Mouse (Mus musculus) MEL (cell line): Measurements from ENCODE around the gene Eef1a2. TPM values are rescaled to one million over a fixed set of nuclear protein-coding genes. Genes with fewer than 3 reads are reported as not detected.

ENCODE experiments used
- DNase-seq: peaks from one replicate; pipeline ENCODE4 v3.0.0; 2011; ENCODE audit warnings: low read depth, low spot score
- H3K27ac ChIP-seq: 2 replicates; pipeline ENCODE4 v1.5.1; 2012; ENCODE audit warnings: low read depth, mild to moderate bottlenecking, control low read depth, low read length, moderate library complexity; ENCODE audit not compliant: control insufficient read depth
- H3K27me3 ChIP-seq, 2 experiments: fragments of 150-350 bp in 1 of 2; sonication (generic) in 1 of 2; 2 replicates each; pipeline ENCODE4 v1.6.1; 2012; ENCODE audit warnings: low read length in 2 of 2, mild to moderate bottlenecking in 2 of 2, improper control_type of control experiment in 1 of 2, moderate library complexity in 1 of 2; ENCODE audit not compliant: insufficient read depth in 2 of 2, control insufficient read depth in 1 of 2
- H3K36me3 ChIP-seq, 2 experiments: 2 replicates each; pipeline ENCODE4 v1.6.1; 2012 to 2014; ENCODE audit warnings: low read length in 2 of 2, improper control_type of control experiment in 1 of 2, inconsistent platforms in 1 of 2, mild to moderate bottlenecking in 1 of 2; ENCODE audit not compliant: insufficient read depth in 2 of 2, control insufficient read depth in 1 of 2
- H3K4me1 ChIP-seq, 2 experiments: fragments of 150-350 bp in 1 of 2; sonication (generic) in 1 of 2; 2 replicates each; pipeline ENCODE4 v1.6.1; 2012; ENCODE audit warnings: low read length in 2 of 2, improper control_type of control experiment in 1 of 2, mild to moderate bottlenecking in 1 of 2; ENCODE audit not compliant: insufficient read depth in 2 of 2, control insufficient read depth in 1 of 2
- H3K4me3 ChIP-seq, 2 experiments: fragments of 150-350 bp in 1 of 2; sonication (generic) in 1 of 2; 2 replicates each; pipeline ENCODE4 v1.5.1; 2012; ENCODE audit warnings: low read depth in 2 of 2, low read length in 2 of 2, mild to moderate bottlenecking in 2 of 2, moderate library complexity in 2 of 2, control low read depth in 1 of 2, improper control_type of control experiment in 1 of 2; ENCODE audit not compliant: control insufficient read depth in 1 of 2, insufficient read depth in 1 of 2
- H3K79me2 ChIP-seq: 2 replicates; pipeline ENCODE4 v1.6.1; 2012; ENCODE audit warnings: mild to moderate bottlenecking, low read length, moderate library complexity; ENCODE audit not compliant: control insufficient read depth, poor library complexity, insufficient read depth
- H3K9ac ChIP-seq: 2 replicates; pipeline ENCODE4 v1.6.1; 2012; ENCODE audit warnings: low read depth, mild to moderate bottlenecking, control low read depth, low read length, moderate library complexity; ENCODE audit not compliant: control insufficient read depth, poor library complexity, severe bottlenecking
- H3K9me3 ChIP-seq: fragments of 150-350 bp; sonication (generic); replicated peaks from 2 replicates; pipeline ENCODE4 v1.6.1; 2012; ENCODE audit warnings: mild to moderate bottlenecking, low read length, improper control_type of control experiment, moderate library complexity; ENCODE audit not compliant: insufficient read depth
- BHLHE40 ChIP-seq: IDR thresholded peaks from 2 replicates; pipeline ENCODE4 v1.6.1; 2012; ENCODE audit warnings: low read depth, mild to moderate bottlenecking, inconsistent platforms, low read length, improper control_type of control experiment, borderline replicate concordance
- CHD2 ChIP-seq: IDR thresholded peaks from 2 replicates; pipeline ENCODE4 v1.6.1; 2011; ENCODE audit warnings: low read length, improper control_type of control experiment
- CTCF ChIP-seq, 3 experiments: IDR thresholded peaks in 2 of 3; conservative IDR thresholded peaks in 1 of 3; 2 replicates each; pipeline ENCODE4 v1.5.1; 2011 to 2012; ENCODE audit warnings: low read length in 3 of 3, low read depth in 2 of 3, mild to moderate bottlenecking in 2 of 3, improper control_type of control experiment in 1 of 3, inconsistent platforms in 1 of 3, mixed read lengths in 1 of 3, moderate library complexity in 1 of 3; ENCODE audit not compliant: control insufficient read depth in 1 of 3, insufficient read depth in 1 of 3, poor library complexity in 1 of 3, severe bottlenecking in 1 of 3
- E2F4 ChIP-seq: IDR thresholded peaks from 2 replicates; pipeline ENCODE4 v1.6.1; 2011; ENCODE audit warnings: low read depth, low read length, improper control_type of control experiment, borderline replicate concordance
- ELF1 ChIP-seq: IDR thresholded peaks from 2 replicates; pipeline ENCODE4 v1.6.1; 2014; ENCODE audit warnings: low read depth, mild to moderate bottlenecking, inconsistent platforms, low read length, improper control_type of control experiment, moderate library complexity
- MYC ChIP-seq: IDR thresholded peaks from 2 replicates; pipeline ENCODE4 v1.6.1; 2011; ENCODE audit warnings: low read depth, mild to moderate bottlenecking, low read length, improper control_type of control experiment, moderate library complexity
- POLR2AphosphoS2 ChIP-seq: IDR thresholded peaks from 2 replicates; pipeline ENCODE4 v1.6.1; 2011; ENCODE audit warnings: low read length, improper control_type of control experiment
- TBP ChIP-seq: IDR thresholded peaks from 2 replicates; pipeline ENCODE4 v1.8.0; 2011; ENCODE audit warnings: low read depth, low read length, improper control_type of control experiment
- USF2 ChIP-seq, 2 experiments: IDR thresholded peaks; 2 replicates each; pipeline ENCODE4 v1.6.1; 2011 to 2012; ENCODE audit warnings: improper control_type of control experiment in 2 of 2, low read length in 2 of 2, borderline replicate concordance in 1 of 2, inconsistent platforms in 1 of 2, low read depth in 1 of 2, mild to moderate bottlenecking in 1 of 2; ENCODE audit not compliant: insufficient read depth in 1 of 2
- ZC3H11A ChIP-seq: IDR thresholded peaks from 2 replicates; pipeline ENCODE4 v1.6.1; 2012; ENCODE audit warnings: low read depth, mild to moderate bottlenecking, inconsistent platforms, low read length, improper control_type of control experiment
- ZMIZ1 ChIP-seq: IDR thresholded peaks from 2 replicates; pipeline ENCODE4 v1.6.1; 2012; ENCODE audit warnings: low read depth, mild to moderate bottlenecking, inconsistent platforms, low read length, improper control_type of control experiment, moderate library complexity
- polyA plus RNA-seq, 2 experiments: library from polyadenylated mRNA; stranded (reverse) in 1 of 2; unstranded in 1 of 2; fragments of >175 nt in 1 of 2; fragments of >200 nt in 1 of 2; gene quantifications; 2 replicates each; pipeline versions ENCODE4 v1.2.1 to v1.2.4; 2012; ENCODE audit warnings: low replicate concordance in 2 of 2, low read depth in 1 of 2; ENCODE audit not compliant: insufficient read length in 2 of 2, insufficient read depth in 1 of 2, missing spikeins in 1 of 2
- total RNA-seq: library from RNA; depleted of rRNA; stranded (reverse); fragments of 300-350 nt; gene quantifications from 2 replicates; pipeline ENCODE4 v1.2.3, GENCODE M21; 2012

Eef1a2 gene
- total and polyA plus RNA-seq, 3 experiments, result not detected

- no peak overlapping the region for H3K9ac ChIP-seq
- DNase-seq, result no peak
- H3K4me1 ChIP-seq, result no peaks in the 10 kb centered on the region
- H3K4me3 ChIP-seq, result no peak overlapping the region
- H3K27ac ChIP-seq, result no peak overlapping the region
- H3K9me3 ChIP-seq, result no peaks in the 10 kb centered on the region
- H3K79me2 ChIP-seq, result no peaks in the 10 kb centered on the region
- H3K27me3 ChIP-seq, result peaks cover 3 to 6% of the 10 kb centered on the region in 2 experiments
- TF ChIP-seq TBP (no peak), MYC (no peak), ELF1 (no peak), CHD2 (no peak)
- H3K36me3 ChIP-seq, result no peaks in the 10 kb centered on the region
Measured at GRCm38 (mm10) chr2:181201606-181202005, 44.8 kb upstream of the Eef1a2 start.

- H3K27ac ChIP-seq, result no peak overlapping the region
- no peaks in the 10 kb centered on the region for H3K9me3 ChIP-seq
- TF ChIP-seq ZMIZ1 (no peak), CHD2 (no peak), E2F4 (no peak), TBP (no peak), BHLHE40 (no peak), CTCF (IDR thresholded peaks at IDR 0.05 in 2 of 3, conservative IDR thresholded peaks at IDR 0.05 in 1 of 3; ENCODE audit: control insufficient read depth in 1 of 3, insufficient read depth in 1 of 3, low read depth in 2 of 3, low read length in 3 of 3, poor library complexity in 1 of 3, severe bottlenecking in 1 of 3) (no peak), USF2 (IDR thresholded peaks at IDR 0.05; ENCODE audit: borderline replicate concordance in 1 of 2, insufficient read depth in 1 of 2, low read depth in 1 of 2, low read length in 2 of 2) (no peak)
- TF ChIP-seq, all 39 proteins: peak for 0
- no peaks in the 10 kb centered on the region for H3K36me3 ChIP-seq
- H3K27me3 ChIP-seq, result peaks cover 9 to 10% of the 10 kb centered on the region in 2 experiments
- no peak overlapping the region for H3K9ac ChIP-seq
- H3K79me2 ChIP-seq, result no peaks in the 10 kb centered on the region
- H3K4me3 ChIP-seq, result no peak overlapping the region
- H3K4me1 ChIP-seq, result no peaks in the 10 kb centered on the region
- no peak for DNase-seq
Measured at GRCm38 (mm10) chr2:181196628-181197300, 40.0 kb upstream of the Eef1a2 start.

GRCm38 (mm10) chr2:181193044-181193443, 36.2 kb upstream of the Eef1a2 start:
- Histone ChIP-seq H3K9me3 (no peaks in the 10 kb centered on the region), H3K27me3 (peaks cover 6 to 8% of the 10 kb centered on the region in 2 experiments), H3K9ac (no peak overlapping the region), H3K4me1 (no peaks in the 10 kb centered on the region), H3K79me2 (no peaks in the 10 kb centered on the region), H3K4me3 (no peak overlapping the region), H3K27ac (no peak overlapping the region), H3K36me3 (no peaks in the 10 kb centered on the region)
- no peak for DNase-seq
- TF ChIP-seq BHLHE40, result no peak
- TF ChIP-seq POLR2AphosphoS2, result no peak
- TF ChIP-seq ZC3H11A, result no peak
